Mouse (Mus musculus): Measurements from ENCODE around the gene Mroh8.

DNA sequence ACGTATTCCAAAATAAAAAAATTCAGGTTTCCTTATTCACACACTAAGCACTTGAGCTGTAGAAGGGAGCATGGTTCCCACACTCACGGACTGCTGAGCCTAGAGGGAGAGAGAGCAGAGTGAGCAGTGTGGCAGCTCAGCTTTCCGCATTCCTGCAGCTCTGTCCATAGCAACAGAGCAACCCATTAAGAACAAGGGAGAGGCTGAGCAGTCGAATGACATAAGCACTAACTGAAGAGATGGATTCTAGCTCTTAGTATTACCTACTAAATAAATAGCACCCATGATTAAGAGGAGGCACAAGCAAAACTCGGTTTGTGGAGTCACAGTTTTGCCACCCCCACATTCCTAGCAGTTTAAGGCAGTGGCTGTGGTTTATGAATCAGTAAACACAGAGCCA, 109.2 kb downstream of the Mroh8 start:
- TF ChIP-seq ZC3H11A (IDR thresholded peaks at IDR 0.05; ENCODE audit: borderline replicate concordance, low read depth, low read length) (no peak), ZNF384 (IDR thresholded peaks at IDR 0.05; ENCODE audit: low read depth, low read length) (no peak), CHD2 (IDR thresholded peaks at IDR 0.05; ENCODE audit: low read depth, low read length) (no peak), MAFK (IDR thresholded peaks at IDR 0.05; ENCODE audit: insufficient read depth, low read depth, low read length) (no peak)

Data from ES-E14 (cell line).